Mouse (Mus musculus) intestine, embryonic 14.5 days (tissue): Measurements from ENCODE around the gene Rgs8. TPM values are rescaled to one million over a fixed set of nuclear protein-coding genes. Genes with fewer than 3 reads are reported as not detected.
A peak's percentile ranks its signal among the peaks of the same experiment; 100 is the strongest.

Source experiments
- ATAC-seq: fragments of 200-750 bp; cut with Nextera tagmentation; replicated peaks from 2 replicates; pipeline ENCODE4 v1.8.0; 2017; ENCODE audit warnings: low read depth, moderate number of reproducible peaks, moderate TSS enrichment, moderate library complexity; ENCODE audit not compliant: low FRiP score, low TSS enrichment
- DNase-seq: peaks from one replicate; pipeline ENCODE4 v3.0.0-alpha.2; 2018; ENCODE audit warnings: low spot score
- H3K27ac ChIP-seq: fragments of 300-500 bp; sonication (generic); 2 replicates; pipeline ENCODE4 v1.5.1; 2014; ENCODE audit warnings: low read depth, mild to moderate bottlenecking, control low read depth
- H3K27me3 ChIP-seq: fragments of 300-500 bp; sonication (generic); replicated peaks from 2 replicates; pipeline ENCODE4 v1.6.1; 2014; ENCODE audit warnings: low read length, control low read depth; ENCODE audit not compliant: control insufficient read depth, insufficient read depth
- H3K36me3 ChIP-seq: fragments of 300-500 bp; sonication (generic); 2 replicates; pipeline ENCODE4 v1.6.1; 2014; ENCODE audit warnings: low read length, control low read depth; ENCODE audit not compliant: control insufficient read depth, insufficient read depth
- H3K4me1 ChIP-seq: fragments of 300-500 bp; sonication (generic); replicated peaks from 2 replicates; pipeline ENCODE4 v1.6.1; 2014; ENCODE audit warnings: low read length, control low read depth, mixed read lengths; ENCODE audit not compliant: control insufficient read depth, insufficient read depth
- H3K4me2 ChIP-seq: fragments of 300-500 bp; sonication (generic); 2 replicates; pipeline ENCODE4 v1.6.1; 2014; ENCODE audit warnings: low read length
- H3K4me3 ChIP-seq: fragments of 300-500 bp; sonication (generic); 2 replicates; pipeline ENCODE4 v1.5.1; 2014; ENCODE audit warnings: low read depth, low read length, control low read depth, mixed read lengths
- H3K9ac ChIP-seq: fragments of 300-500 bp; sonication (generic); 2 replicates; pipeline ENCODE4 v1.6.1; 2014; ENCODE audit warnings: mild to moderate bottlenecking, low read length
- H3K9me3 ChIP-seq: fragments of 300-500 bp; sonication (generic); 2 replicates; pipeline ENCODE4 v1.6.1; 2016; ENCODE audit warnings: low read length, control low read depth; ENCODE audit not compliant: control insufficient read depth
- WGBS: fragments of 180-500 bp; shearing (Covaris S2); extraction: QIAGEN DNeasy Blood & Tissue Kit; methylation state at CpG from one replicate; pipeline ENCODE4 v1.1.7; 2014; 5-methylcytosine and 5-hydroxymethylcytosine counted together
- polyA plus RNA-seq: library from polyadenylated mRNA; unstranded; fragments of >200 nt; fragmentation: Nextera tagmentation; extraction: Ambion mirVana; gene quantifications from 2 replicates; pipeline ENCODE4 v1.2.1, GENCODE M21; 2014

The Rgs8 gene
- polyA plus RNA-seq, 1 experiment from 2014 or later = 0.04 TPM

DNA sequence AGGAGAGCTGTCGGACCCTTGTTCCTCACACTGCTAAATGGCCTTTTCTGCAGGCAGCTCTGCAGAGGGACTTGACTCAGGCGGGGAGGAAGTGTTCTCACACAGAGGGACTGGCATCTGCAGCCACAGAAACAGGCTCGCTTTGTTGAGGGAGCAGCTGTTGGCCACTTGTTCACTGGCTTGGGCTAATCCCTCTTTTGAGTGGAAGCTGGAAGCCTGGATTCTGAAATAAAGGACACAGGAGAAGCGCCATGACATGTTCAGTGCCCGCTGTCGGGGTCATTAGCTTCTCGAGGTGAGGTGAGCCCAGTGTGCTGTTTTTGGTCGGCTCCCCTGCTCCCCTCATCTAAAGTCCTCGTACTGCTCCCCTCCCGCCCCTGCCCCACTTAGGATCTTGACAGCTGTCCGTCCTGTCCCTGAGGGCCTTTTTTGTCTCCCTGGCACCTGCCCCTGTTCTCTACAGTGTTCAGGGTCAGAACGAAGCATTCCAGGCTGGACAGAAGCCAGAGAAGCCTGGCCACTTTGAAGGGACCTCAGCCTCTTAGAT lies 50.7 kb downstream of the Rgs8 start:
- Histone ChIP-seq H3K9ac (no peak overlapping the region), H3K27me3 (0 out of 2 replicates have a peak, but pooled peaks cover 5% of the 10 kb centered on the region), H3K27ac (0 out of 2 replicates have a peak overlapping the region, but pooled peaks have one; percentile 9), H3K4me3 (no peak overlapping the region), H3K36me3 (no peaks in the 10 kb centered on the region), H3K9me3 (no peaks in the 10 kb centered on the region), H3K4me2 (no peak overlapping the region), H3K4me1 (peaks cover 4% of the 10 kb centered on the region; the same call in 1 of the 2 replicates)
- ATAC-seq = no peak
- DNase-seq = no peak
- WGBS = 25% methylated on average over 12 of the region's 12 CpGs

DNA sequence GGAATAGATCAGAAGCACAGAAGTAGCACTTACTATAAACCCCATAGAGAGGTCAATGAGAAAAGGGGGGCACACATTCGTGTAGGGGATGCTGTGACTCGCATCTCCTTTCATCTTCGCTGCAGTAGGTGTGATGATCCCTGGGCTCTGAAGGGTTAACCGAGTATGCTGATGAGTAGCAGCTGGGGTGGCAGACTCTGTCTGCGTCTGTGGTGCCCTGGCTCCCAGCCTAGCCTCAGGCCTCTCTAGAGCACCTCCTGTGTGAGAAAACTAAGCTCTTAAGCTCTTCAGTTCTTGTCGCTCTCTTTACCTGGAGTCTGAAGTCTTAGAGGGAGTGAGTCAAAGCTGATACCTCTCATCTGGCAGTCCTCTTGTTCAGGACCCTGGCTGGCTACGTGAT lies 51.3 kb downstream of the Rgs8 start:
- WGBS = 20% methylated on average over 7 of the region's 7 CpGs
- Histone ChIP-seq H3K9ac (no peak overlapping the region), H3K36me3 (no peaks in the 10 kb centered on the region), H3K9me3 (no peaks in the 10 kb centered on the region), H3K27me3 (0 out of 2 replicates have a peak, but pooled peaks cover 5% of the 10 kb centered on the region), H3K4me2 (no peak overlapping the region), H3K4me3 (no peak overlapping the region), H3K27ac (0 out of 2 replicates have a peak overlapping the region, but pooled peaks have one; percentile 9), H3K4me1 (peaks cover 9% of the 10 kb centered on the region)
- ATAC-seq (0 out of 2 replicates have a peak, but pooled peaks have one; percentile 10), DNase-seq (no peak)

DNA sequence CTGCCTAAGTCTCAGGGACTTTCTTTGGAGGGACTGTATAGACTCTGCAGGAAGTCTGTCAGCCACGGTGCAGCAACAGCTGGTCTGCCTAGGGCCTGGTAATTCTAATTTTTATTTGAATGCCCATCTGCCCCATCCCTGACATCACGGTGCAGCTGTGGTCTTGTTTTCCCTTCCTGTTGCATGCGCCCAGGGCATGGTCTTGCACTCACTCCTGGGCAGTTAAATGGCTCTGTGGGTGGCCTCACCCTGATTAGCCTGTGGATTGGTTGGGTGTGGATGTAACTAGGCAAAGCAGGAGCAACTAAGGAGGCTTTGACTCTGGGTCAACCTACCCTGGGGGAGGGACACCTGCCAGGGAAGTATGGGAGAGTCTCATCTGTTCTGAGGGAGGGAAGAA lies 52.2 kb downstream of the Rgs8 start:
- no peak overlapping the region for H3K4me2 ChIP-seq
- no peaks in the 10 kb centered on the region for H3K9me3 ChIP-seq
- WGBS = 38% methylated on average over 3 of the region's 3 CpGs
- H3K27me3 ChIP-seq = 0 out of 2 replicates have a peak, but pooled peaks cover 5% of the 10 kb centered on the region
- 0 out of 2 replicates have a peak, but pooled peaks have one; percentile 37 for ATAC-seq
- H3K9ac ChIP-seq = no peak overlapping the region
- H3K4me3 ChIP-seq = no peak overlapping the region
- no peak for DNase-seq
- H3K36me3 ChIP-seq = no peaks in the 10 kb centered on the region
- H3K4me1 ChIP-seq = peaks cover 16% of the 10 kb centered on the region
- H3K27ac ChIP-seq = no peak overlapping the region

DNA sequence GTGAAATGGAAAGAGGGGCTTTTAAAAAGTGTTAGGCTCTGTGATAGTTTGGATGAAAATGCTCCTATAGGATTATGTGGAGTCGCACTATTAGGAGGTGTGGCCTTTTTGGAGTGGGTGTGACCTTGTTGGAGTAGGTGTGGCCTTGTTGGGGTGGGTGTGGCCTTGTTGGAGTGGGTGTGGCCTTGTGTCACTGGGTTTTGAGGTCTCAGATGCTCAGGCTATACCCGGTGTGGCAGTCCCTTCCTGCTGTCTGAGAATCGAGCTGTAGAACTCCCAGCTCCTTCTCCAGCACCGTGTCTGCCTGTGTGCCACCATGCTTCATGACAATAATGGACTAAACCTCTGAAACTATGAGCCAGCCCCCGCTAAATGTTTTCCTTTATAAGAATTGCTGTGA lies 55.8 kb downstream of the Rgs8 start:
- 0 out of 2 replicates have a peak, but pooled peaks cover 8% of the 10 kb centered on the region for H3K27me3 ChIP-seq
- no peak overlapping the region for H3K9ac ChIP-seq
- H3K4me3 ChIP-seq = no peak overlapping the region
- no peak overlapping the region for H3K27ac ChIP-seq
- H3K4me1 ChIP-seq = peaks cover 16% of the 10 kb centered on the region
- no peaks in the 10 kb centered on the region for H3K36me3 ChIP-seq
- DNase-seq = no peak
- H3K9me3 ChIP-seq = no peaks in the 10 kb centered on the region
- 83% methylated on average over 5 of the region's 5 CpGs for WGBS
- no peak overlapping the region for H3K4me2 ChIP-seq
- no peak for ATAC-seq

DNA sequence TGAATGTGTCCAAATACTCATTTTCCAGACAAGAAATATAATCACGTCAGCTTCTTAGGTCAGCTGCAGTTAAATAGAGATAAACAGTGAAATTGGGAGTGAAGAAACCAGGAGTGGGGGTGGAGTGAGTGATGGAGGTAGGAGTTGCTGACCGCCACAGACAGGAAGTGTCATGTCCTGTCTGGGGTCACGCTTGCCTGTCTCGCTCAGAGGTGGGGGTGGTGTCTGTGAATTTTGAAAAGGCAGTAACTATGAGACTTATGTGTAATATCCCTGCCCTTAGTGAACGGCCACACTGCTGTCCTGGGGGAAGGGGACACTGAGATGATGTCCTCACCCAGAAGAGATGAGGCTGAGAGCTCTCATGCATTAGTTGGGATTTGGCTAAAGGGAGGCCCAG lies 56.6 kb downstream of the Rgs8 start:
- H3K9me3 ChIP-seq = no peaks in the 10 kb centered on the region
- no peak overlapping the region for H3K4me2 ChIP-seq
- 34% methylated on average over 5 of the region's 5 CpGs for WGBS
- 0 out of 2 replicates have a peak, but pooled peaks cover 3% of the 10 kb centered on the region for H3K27me3 ChIP-seq
- H3K4me1 ChIP-seq = peaks cover 12% of the 10 kb centered on the region
- no peak overlapping the region for H3K27ac ChIP-seq
- no peak overlapping the region for H3K4me3 ChIP-seq
- DNase-seq (no peak), ATAC-seq (no peak)
- no peak overlapping the region for H3K9ac ChIP-seq
- H3K36me3 ChIP-seq = no peaks in the 10 kb centered on the region

DNA sequence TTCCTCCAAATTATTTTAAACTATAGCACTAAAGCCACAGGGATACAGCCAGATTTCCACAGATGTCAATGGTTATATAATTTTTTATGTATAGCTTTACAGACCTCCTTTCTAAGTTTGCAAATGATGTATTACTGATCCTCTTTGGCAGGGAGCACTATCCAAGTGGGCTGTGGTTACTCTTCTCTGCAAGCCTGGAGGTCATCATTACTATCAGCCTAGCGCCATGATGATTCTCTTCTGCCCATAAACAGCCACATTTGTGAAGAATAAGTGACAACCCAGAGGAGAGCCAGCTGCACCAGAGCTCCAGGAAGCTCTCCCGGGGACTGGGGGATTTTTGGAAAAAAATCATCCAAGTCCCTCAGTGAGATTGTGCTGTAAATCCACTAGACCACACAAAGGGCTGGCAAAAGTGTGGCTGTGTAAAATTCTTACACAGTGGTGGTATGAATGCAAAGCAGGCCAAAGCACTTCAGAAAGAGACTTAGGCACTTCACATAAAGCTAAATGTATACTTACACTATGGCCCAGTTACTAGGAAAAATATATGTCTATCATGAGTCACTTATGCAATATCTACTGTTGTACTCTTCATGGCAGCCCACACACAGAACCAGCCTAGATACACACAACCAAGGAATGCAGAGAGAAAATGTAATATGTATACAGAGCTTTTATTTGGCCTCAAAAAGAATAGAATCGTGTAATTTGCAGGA lies 58.9 kb downstream of the Rgs8 start:
- H3K27me3 ChIP-seq = 0 out of 2 replicates have a peak, but pooled peaks cover 3% of the 10 kb centered on the region
- DNase-seq (no peak), ATAC-seq (0 out of 2 replicates have a peak, but pooled peaks have one; percentile 43)
- H3K9me3 ChIP-seq = no peaks in the 10 kb centered on the region
- no peak overlapping the region for H3K4me3 ChIP-seq
- H3K36me3 ChIP-seq = no peaks in the 10 kb centered on the region
- peaks cover 12% of the 10 kb centered on the region for H3K4me1 ChIP-seq
- no peak overlapping the region for H3K9ac ChIP-seq
- no peak overlapping the region for H3K4me2 ChIP-seq
- no peak overlapping the region; the same call in 1 of the 2 replicates for H3K27ac ChIP-seq
- WGBS = 34% methylated on average over 3 of the region's 3 CpGs

DNA sequence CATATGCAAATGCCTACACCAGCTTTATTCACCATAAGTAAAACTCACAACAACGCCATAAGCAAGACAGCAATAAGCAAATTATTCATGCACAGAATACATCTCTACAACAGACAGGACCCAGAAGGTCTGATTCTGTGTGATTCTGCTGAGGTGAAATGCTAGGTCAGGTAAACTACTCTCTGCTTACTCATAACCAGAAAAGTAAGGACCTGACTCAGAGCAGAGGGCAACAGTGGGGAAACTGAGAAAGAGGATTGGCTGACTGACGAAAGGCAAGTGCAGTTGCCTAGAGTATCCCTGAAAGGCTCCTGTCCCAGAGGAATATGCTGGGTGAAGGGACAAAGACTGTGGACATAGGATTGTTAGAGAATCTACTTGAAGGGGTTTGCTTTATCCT lies 59.8 kb downstream of the Rgs8 start:
- DNase-seq (no peak), ATAC-seq (no peak)
- no peak overlapping the region for H3K27ac ChIP-seq
- WGBS = 93% methylated on average over 2 of the region's 2 CpGs
- H3K27me3 ChIP-seq = 0 out of 2 replicates have a peak, but pooled peaks cover 3% of the 10 kb centered on the region
- H3K4me2 ChIP-seq = no peak overlapping the region
- H3K36me3 ChIP-seq = no peaks in the 10 kb centered on the region
- no peaks in the 10 kb centered on the region for H3K9me3 ChIP-seq
- H3K4me1 ChIP-seq = peaks cover 12% of the 10 kb centered on the region
- no peak overlapping the region for H3K9ac ChIP-seq
- no peak overlapping the region for H3K4me3 ChIP-seq

DNA sequence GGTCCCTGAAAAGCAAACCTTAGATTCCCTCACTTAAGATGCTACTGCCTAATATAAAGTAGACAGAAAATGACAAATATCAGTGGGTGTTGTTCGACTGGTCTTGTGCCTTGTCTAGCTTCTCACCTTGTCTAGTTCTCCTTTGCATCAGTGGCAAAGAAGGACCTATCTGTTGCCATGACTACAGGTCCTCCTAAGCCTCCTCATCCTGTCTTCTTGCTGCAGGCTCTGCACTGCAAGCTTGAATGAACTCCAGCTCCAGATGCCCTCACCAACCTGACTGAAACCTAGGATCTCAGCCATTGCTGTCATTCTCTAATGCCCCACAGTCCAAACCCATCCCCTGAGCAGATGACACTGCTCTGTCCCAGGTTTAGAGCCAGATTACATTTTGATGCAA lies 65.2 kb downstream of the Rgs8 start:
- DNase-seq (no peak), ATAC-seq (no peak)
- Histone ChIP-seq H3K27ac (no peak overlapping the region), H3K36me3 (no peaks in the 10 kb centered on the region), H3K4me1 (no peaks in the 10 kb centered on the region), H3K4me3 (no peak overlapping the region), H3K27me3 (0 out of 2 replicates have a peak, but pooled peaks cover 3% of the 10 kb centered on the region), H3K4me2 (no peak overlapping the region), H3K9me3 (no peaks in the 10 kb centered on the region), H3K9ac (no peak overlapping the region)
- 91% methylated on average over 1 of the region's 1 CpGs for WGBS
